Mouse (Mus musculus): Measurements from ENCODE around the gene Dnah2.

- TF ChIP-seq CTCF (IDR thresholded peaks at IDR 0.05; ENCODE audit: insufficient read depth, low read length) (no peak), POLR2A (IDR thresholded peaks at IDR 0.05; ENCODE audit: borderline replicate concordance, extremely low read depth, low read depth, low read length) (no peak)
These were observed 27.4 kb upstream of the Dnah2 start for GRCm38 (mm10) chr11:69576307-69576706.
